Mouse (Mus musculus) heart, embryonic 13.5 days (tissue): ENCODE results near the gene Mri1. TPM values are rescaled to one million over a fixed set of nuclear protein-coding genes. Genes with fewer than 3 reads are reported as not detected.

Experiments
- ATAC-seq: fragments of 200-750 bp; cut with Nextera tagmentation; 2 replicates; pipeline ENCODE4 v1.8.0; 2017; ENCODE audit warnings: moderate TSS enrichment; ENCODE audit not compliant: insufficient number of reproducible peaks, low FRiP score, low TSS enrichment; ENCODE audit errors: extremely low read depth
- H3K27ac ChIP-seq: fragments of 300-500 bp; sonication (generic); replicated peaks from 2 replicates; pipeline ENCODE4 v1.5.1; 2015; ENCODE audit warnings: moderate library complexity, mild to moderate bottlenecking, inconsistent platforms
- H3K27me3 ChIP-seq: fragments of 300-500 bp; sonication (generic); replicated peaks from 2 replicates; pipeline ENCODE4 v1.6.1; 2015; ENCODE audit warnings: mild to moderate bottlenecking, inconsistent platforms
- H3K36me3 ChIP-seq: fragments of 300-500 bp; sonication (generic); 2 replicates; pipeline ENCODE4 v1.6.1; 2015; ENCODE audit warnings: mild to moderate bottlenecking, inconsistent platforms
- H3K4me1 ChIP-seq: fragments of 300-500 bp; sonication (generic); 2 replicates; pipeline ENCODE4 v1.6.1; 2015; ENCODE audit warnings: inconsistent platforms
- H3K4me2 ChIP-seq: fragments of 300-500 bp; sonication (generic); 2 replicates; pipeline ENCODE4 v1.6.1; 2015; ENCODE audit warnings: inconsistent platforms, mild to moderate bottlenecking, moderate library complexity
- H3K4me3 ChIP-seq: fragments of 300-500 bp; sonication (generic); 2 replicates; pipeline ENCODE4 v1.5.1; 2015; ENCODE audit warnings: moderate library complexity, mild to moderate bottlenecking, inconsistent platforms
- H3K9ac ChIP-seq: fragments of 300-500 bp; sonication (generic); 2 replicates; pipeline ENCODE4 v1.6.1; 2015; ENCODE audit warnings: inconsistent platforms, mild to moderate bottlenecking, moderate library complexity
- H3K9me3 ChIP-seq: fragments of 300-500 bp; sonication (generic); 2 replicates; pipeline ENCODE4 v1.6.1; 2016; ENCODE audit warnings: inconsistent platforms
- WGBS: fragments of 180-500 bp; shearing (Covaris S2); methylation state at CpG from one replicate; pipeline ENCODE4 v1.1.7; 2015; ENCODE audit warnings: mixed read lengths; 5-methylcytosine and 5-hydroxymethylcytosine counted together
- microRNA counts: library from miRNA; unstranded; fragments of <30 nt; microRNA quantifications from one replicate; lab custom pipeline; 2016
- microRNA-seq: library from miRNA; unstranded; fragments of <30 nt; microRNA quantifications from one replicate; pipeline ENCODE4, GENCODE M21; 2016
- polyA plus RNA-seq: library from polyadenylated mRNA; unstranded; fragments of >200 nt; fragmentation: Nextera tagmentation; extraction: Ambion mirVana; gene quantifications from 2 replicates; pipeline ENCODE4 v1.2.1, GENCODE M21; 2015

Gene Mri1
- polyA plus RNA-seq, 1 experiment from 2014 or later: 45.4 TPM

- Histone ChIP-seq H3K9me3 (no peaks in the 10 kb centered on the region), H3K27me3 (no peaks in the 10 kb centered on the region), H3K4me2 (peak overlapping the region; percentile 93), H3K4me3 (peak overlapping the region; percentile 64), H3K9ac (peak overlapping the region; percentile 97), H3K4me1 (peaks cover 78% of the 10 kb centered on the region), H3K36me3 (peaks cover 27% of the 10 kb centered on the region), H3K27ac (peak overlapping the region; percentile 97)
- ATAC-seq: no peak
- WGBS: 33% methylated on average over 15 of the region's 15 CpGs
Measured at GRCm38 (mm10) chr8:84201545-84202245, 55.4 kb downstream of the Mri1 start.

GRCm38 (mm10) chr8:84200652-84201544, 56.2 kb downstream of the Mri1 start:
- 3% methylated on average over 70 of the region's 70 CpGs for WGBS
- H3K36me3 ChIP-seq: peaks cover 19% of the 10 kb centered on the region
- ATAC-seq: peak; percentile 52
- H3K4me2 ChIP-seq: peak overlapping the region; percentile 93
- H3K27ac ChIP-seq: peak overlapping the region; percentile 97
- no peaks in the 10 kb centered on the region for H3K27me3 ChIP-seq
- no peaks in the 10 kb centered on the region for H3K9me3 ChIP-seq
- H3K4me1 ChIP-seq: peaks cover 74% of the 10 kb centered on the region
- peak overlapping the region; percentile 97 for H3K9ac ChIP-seq
- peak overlapping the region; percentile 64 for H3K4me3 ChIP-seq

GRCm38 (mm10) chr8:84200126-84200555, 57.0 kb downstream of the Mri1 start:
- 25% methylated on average over 8 of the region's 8 CpGs for WGBS
- Histone ChIP-seq H3K4me2 (peak overlapping the region; percentile 93), H3K36me3 (peaks cover 12% of the 10 kb centered on the region), H3K9me3 (no peaks in the 10 kb centered on the region), H3K27me3 (no peaks in the 10 kb centered on the region), H3K4me1 (peaks cover 68% of the 10 kb centered on the region), H3K9ac (peak overlapping the region; percentile 97), H3K4me3 (peak overlapping the region; percentile 64), H3K27ac (peak overlapping the region; percentile 97)
- no peak for ATAC-seq

MicroRNAs within 50 kb of the gene (microRNA counts, 519-probe panel; counts per million panel counts)
- microRNA mmu-miR-23a (lab: Ali Mortazavi, UCI) (6,125 counts per million, percentile 94 among the panel's probes with 10 or more counts), microRNA mmu-miR-27a (lab: Ali Mortazavi, UCI) (6,103 counts per million, percentile 94 among the panel's probes with 10 or more counts)

Small RNA genes lying within 50 kb of the gene (microRNA-seq; reads per million reads assigned to microRNA genes)
- 24,493 reads per million, percentile 98 among the genes with 10 or more reads in this experiment for gene Mir23a
- not detected for gene Mir24-2
- 313 reads per million, percentile 68 among the genes with 10 or more reads in this experiment for gene Mir27a
- not detected for gene Mir3074-2

Other genes starting within 250 kb of the Mri1 start
- gene 2210011C24Rik, start 245.2 kb downstream of the Mri1 start, polyA plus RNA-seq: not detected in 2 replicates
- 1.2 and 1.6 TPM in 2 replicates for gene Palm3, start 235.9 kb downstream of the Mri1 start, polyA plus RNA-seq
- 4.6 and 5.4 TPM in 2 replicates for gene Il27ra, start 214.7 kb downstream of the Mri1 start, polyA plus RNA-seq
- gene Rln3, start 212.3 kb downstream of the Mri1 start, polyA plus RNA-seq: 0.25 TPM in 1 of 2 replicates, not detected in the other
- gene Gm10643, start 192.2 kb downstream of the Mri1 start, polyA plus RNA-seq: 0.86 and 0.93 TPM in 2 replicates
- 5.7 and 5.8 TPM in 2 replicates for gene Rfx1, start 190.5 kb downstream of the Mri1 start, polyA plus RNA-seq
- gene Dcaf15, start 152.6 kb downstream of the Mri1 start, polyA plus RNA-seq: 7.6 TPM in 2 replicates
- 0.06 and 0.12 TPM in 2 replicates for gene Podnl1, start 131.3 kb downstream of the Mri1 start, polyA plus RNA-seq
- gene Cc2d1a, start 109.4 kb downstream of the Mri1 start, polyA plus RNA-seq: 14.5 and 15.3 TPM in 2 replicates
- gene 4930432K21Rik, start 109.3 kb downstream of the Mri1 start, polyA plus RNA-seq: 0.82 and 0.88 TPM in 2 replicates
- 1.9 and 2.8 TPM in 2 replicates for gene Nanos3, start 72.1 kb downstream of the Mri1 start, polyA plus RNA-seq
- 9.1 and 9.3 TPM in 2 replicates for gene Zswim4, start 20.3 kb downstream of the Mri1 start, polyA plus RNA-seq
- 276 and 328 TPM in 2 replicates for gene D8Ertd738e, start 7.6 kb downstream of the Mri1 start, polyA plus RNA-seq
- 11.3 and 16.9 TPM in 2 replicates for gene Ccdc130, start 13.1 kb upstream of the Mri1 start, polyA plus RNA-seq
- 6.4 and 8.1 TPM in 2 replicates for gene Cacna1a, start 131.1 kb upstream of the Mri1 start, polyA plus RNA-seq